Mouse (Mus musculus) CD4-positive helper T cell, adult 2 months (primary cell): ENCODE results near the gene Gm20458.
A peak's percentile ranks its signal among the peaks of the same experiment; 100 is the strongest.

ENCODE experiments used
- DNase-seq: peaks from one replicate; pipeline ENCODE4 v3.0.0-alpha.2; 2012; ENCODE audit warnings: low read depth, missing footprints, low spot score

Gm20458 gene

DNA sequence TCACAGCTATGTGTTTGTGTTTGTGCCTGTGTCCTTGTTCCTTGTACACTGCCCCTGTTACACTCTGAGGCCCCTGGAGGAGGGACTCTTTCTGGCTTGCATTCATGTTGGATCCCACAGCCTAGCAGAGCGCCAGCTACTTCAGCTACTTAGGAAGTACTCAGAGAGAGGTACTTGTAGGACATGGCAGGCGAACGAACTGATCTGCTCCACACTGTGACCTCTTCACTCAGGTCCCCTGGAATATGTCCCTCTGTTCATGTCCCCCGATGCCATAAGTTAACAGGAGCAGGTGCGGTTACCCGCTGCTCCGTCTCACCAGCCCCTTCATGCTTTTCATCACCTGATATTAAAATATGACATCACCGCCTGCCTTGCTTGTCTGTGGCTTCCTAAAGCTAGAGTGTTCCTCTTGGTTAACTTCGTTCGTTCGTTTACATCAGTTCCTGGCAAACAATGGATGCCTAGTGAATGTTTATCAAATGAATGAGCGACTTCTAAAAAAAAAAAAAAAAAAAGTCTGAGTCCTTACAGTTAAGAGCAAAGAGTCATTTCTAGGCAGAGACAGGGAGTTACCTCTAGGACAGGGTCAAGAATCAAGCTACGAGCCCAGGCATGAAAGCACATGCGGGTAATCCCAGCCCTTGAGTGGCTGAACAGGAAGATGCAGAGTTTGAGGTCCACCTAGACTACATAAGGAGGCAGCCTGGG, 7.6 kb upstream of the Gm20458 start:
- DNase-seq = no peak

DNA sequence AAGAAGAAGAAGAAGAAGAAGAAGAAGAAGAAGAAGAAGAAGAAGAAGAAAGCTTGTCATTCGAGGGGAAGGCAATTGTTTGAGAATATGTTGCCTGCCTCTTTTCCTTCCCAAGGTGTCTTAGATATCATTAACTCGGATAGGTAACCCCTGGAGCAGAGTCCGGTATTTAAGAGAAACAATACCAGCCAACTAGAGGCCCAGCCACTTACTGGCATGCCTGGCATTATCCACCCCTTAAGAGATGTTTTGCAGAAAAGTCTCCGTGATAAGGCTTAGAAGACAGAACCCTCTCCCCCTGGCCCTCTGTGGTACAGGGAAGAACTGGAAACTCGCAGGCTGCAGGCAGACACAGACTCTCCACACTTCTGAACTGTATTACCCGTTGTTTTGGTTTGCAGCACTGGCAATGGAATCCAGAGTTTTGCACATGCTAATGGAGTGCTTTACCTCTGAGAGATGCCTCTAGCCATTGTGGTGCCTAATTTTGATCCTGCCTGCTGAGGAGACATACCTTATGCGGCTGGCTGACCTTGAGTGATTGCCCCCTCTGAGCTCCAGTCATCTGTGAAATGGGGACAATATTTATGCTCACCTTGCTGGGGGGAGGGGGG, 6.8 kb upstream of the Gm20458 start:
- no peak for DNase-seq

- DNase-seq = no peak
These were observed 5.9 kb upstream of the Gm20458 start for GRCm38 (mm10) chr2:164454846-164455245.

DNA sequence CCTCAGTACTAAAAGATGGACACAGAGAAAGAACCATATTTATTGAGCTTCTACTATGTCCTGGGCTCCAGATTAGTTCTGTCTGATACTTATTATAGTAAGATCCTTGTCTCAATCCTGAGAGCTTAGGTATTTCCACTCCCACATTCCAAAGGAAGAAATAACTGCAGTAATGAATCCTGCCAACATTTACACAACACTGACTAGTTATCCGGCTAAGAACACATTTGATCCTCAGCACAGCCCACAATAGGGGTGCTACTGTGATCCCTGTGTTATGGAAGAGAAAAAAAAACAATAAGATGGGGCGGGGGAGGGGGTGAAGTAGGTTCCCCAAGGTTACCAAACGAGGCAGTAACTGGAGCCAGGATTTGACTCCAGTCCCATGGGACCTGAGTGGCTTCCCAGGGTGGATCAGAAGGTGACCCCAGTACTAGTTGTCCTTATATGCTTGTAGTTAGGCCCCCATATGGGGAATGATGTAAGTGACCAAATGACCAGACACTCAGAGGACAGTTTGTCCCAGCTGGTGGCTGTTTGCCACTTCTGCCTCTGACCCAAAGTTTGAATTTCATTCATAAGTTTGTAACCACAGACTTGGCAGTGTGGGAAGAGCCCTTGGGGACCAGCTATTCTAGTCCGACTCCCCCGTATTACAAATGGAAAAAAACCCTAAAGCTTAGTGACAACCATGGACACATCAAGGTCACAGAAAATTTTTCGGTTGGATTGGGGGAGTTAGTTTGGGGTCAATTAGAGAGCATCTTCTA, 5.2 kb upstream of the Gm20458 start:
- no peak for DNase-seq

GRCm38 (mm10) chr2:164456413-164456812, 4.4 kb upstream of the Gm20458 start:
- no peak for DNase-seq

DNA sequence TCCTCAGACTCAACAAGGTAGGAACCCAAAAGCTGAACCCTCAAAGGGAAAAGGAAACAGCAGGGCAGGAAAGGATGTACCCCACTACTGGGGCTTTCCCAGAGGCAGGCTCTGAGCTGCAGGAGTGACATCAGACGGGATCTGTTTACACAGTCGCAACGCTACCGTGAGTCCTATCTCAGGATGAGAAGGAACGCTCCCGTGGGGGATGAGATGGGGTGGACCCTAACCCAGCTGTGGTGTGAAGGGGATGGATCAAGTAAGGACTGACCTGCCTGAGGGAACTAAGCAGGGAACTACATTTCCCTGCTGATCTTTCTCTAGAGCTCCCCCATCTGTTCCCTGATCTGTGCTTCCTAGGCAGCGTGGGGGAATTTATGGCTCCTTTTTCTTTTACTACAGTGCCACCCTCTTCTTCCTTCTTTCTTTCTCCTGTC, 3.9 kb upstream of the Gm20458 start, which contains the start of gene Sys1:
TSS of gene Sys1 (plus strand) at position 101 of the 437 bp plus-strand sequence.
- peak; percentile 59 for DNase-seq

DNA sequence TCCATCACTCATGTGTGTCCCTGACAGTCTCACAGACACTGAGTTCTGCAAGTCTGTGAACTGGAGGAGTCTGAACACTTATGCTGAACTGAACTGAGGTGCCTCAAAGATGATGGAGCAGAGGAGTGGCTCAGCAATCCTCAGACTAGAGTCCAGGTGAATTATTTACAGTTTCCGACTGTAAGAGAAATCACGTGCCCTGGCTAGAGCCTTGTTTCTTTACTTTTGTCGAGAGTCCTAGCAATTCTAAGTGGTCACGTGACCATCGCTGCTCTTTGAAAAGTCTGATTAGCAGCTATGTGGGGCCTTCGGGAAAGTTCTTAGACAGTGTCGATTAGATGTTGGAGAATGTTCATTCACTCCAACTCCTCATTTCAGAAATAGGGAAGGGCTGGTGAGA, 2.8 kb upstream of the Gm20458 start:
- no peak for DNase-seq

DNA sequence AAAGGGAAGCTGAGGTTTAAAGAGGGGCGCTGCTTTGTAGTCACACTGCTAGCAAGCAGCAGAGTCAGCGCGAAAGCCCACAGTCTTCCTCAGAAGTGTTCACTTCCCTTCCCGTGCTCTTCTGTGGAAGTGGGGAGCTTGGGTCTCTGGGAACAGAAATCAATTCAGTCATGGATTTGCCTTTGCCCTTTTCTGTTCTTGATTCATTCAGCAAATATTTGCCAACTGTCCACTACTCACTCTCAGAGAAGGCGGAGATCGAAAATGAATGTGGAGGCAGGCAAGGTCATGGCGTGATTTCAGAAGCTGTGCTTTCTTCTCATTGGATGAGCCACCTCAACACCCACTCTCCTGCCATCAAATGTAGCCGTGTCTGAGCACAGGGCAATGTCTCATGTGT, 2.2 kb upstream of the Gm20458 start:
- DNase-seq = no peak

- no peak for DNase-seq
These were observed 4.4 kb downstream of the Gm20458 start for GRCm38 (mm10) chr2:164465161-164465560.

GRCm38 (mm10) chr2:164466787-164467186, 6.0 kb downstream of the Gm20458 start:
- no peak for DNase-seq

GRCm38 (mm10) chr2:164470254-164470653, 9.5 kb downstream of the Gm20458 start:
- peak; percentile 60 for DNase-seq

DNA sequence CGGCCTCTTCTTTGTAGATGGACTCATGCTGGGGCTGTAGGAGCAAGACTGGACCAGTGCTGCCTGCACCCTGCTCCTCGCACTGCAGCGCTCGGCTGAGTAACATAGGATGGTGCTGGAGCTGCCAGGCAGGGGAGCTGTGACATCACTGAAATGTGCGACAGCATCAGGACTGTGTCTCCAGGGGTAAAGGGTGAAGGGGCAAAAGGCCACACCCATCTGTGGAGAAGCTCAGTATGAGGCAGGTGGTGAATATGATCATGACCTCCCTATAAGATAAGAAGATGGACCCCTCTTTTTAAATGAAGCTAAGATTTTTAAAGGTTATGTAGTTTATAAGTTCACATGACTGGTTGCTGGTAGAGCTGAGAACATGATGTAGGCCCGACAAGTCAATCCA, 12.9 kb downstream of the Gm20458 start, which contains the start of gene Trp53tg5:
TSS of gene Trp53tg5 (minus strand) at position 101 of the 400 bp plus-strand sequence.
- DNase-seq = no peak

- DNase-seq = peak; percentile 12
These were observed 25.0 kb downstream of the Gm20458 start, which contains the start of gene Dbndd2 for GRCm38 (mm10) chr2:164485681-164486257. Gene Dbndd2 (plus strand): TSS chr2:164486106.

DNA sequence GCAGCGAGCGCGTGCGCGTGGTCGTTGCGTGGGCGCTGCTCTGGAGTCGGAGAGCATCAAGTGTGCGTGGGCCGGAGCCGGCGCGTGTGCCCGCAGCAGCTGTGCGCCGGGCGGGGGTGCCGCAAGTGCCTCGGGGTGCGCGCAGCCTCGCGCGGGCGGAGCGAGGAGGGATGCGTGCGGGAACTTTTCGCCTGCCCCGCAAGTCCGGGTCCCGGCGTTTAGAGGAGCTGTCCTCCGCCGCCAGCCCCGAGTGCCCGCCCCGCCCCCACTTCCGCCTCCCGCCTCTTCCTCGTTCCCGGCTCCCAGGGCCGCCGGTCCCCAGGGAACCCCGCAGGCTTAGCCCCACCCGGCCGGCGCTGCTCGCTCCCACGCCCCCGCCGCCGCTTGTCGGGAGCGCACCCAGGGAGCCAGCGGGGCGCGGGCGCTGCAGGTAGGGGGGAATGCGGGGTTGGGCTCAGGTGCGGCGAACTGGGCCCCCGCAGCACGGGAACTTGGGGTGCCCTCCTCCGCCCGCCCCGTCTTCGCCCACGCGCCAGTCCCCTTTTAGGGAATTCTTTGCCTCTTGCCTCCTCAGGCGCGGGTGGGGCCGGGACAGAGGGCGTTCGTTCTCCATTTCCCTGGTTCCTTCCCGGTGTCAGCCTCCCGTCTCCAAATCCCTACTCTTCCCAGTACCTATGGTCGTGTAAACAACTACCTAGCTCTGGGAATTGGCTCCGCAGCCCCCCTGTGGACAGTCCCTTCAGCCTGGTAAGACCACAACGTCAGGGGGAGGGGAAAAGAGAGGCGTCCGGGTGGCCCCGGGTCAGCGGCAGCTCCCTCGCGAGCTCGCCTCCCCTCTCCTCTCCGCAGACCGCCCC, 25.7 kb downstream of the Gm20458 start:
- peak; percentile 59 for DNase-seq

DNA sequence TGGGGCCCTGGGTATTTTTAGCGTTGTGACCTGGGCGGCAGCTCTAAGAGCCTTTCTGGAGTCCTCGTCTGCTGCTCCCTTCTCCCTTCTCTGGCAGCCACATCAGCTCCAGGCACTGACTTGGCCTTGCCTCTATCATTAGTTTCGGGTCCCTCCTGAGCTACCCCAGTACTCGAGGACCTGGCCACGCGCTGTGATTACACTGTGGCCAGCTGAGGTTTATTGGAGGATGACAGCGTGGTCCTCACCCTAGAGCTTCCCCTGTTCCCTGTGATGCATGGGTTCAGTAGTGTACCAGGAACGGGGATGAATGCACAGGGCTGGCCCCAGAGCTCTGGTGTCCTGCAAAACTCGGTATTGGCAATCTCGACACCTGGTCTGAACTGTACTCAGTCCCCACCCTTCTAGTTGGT, 26.4 kb downstream of the Gm20458 start:
- no peak for DNase-seq

DNA sequence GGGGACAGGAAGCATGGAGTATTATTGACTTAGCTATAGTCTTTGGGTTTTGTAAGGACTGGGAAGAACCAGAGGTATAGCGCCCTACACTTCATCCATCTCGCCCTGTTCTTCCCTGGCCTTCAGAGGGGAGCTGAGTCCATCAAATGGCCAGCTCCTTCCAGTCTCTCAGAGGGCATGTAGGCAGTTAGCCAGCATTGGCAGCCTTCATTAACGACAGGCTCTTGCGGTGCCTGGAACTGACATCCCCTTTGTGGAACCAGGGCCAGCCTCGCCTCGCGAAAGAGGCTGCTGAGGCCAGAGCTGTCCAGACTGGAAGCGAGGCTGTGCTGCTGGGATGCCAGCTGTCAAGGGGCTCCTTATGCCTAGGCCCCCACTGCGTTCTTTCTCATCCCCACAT, 27.0 kb downstream of the Gm20458 start:
- no peak for DNase-seq

- DNase-seq = no peak
These were observed 33.4 kb downstream of the Gm20458 start for GRCm38 (mm10) chr2:164494126-164494525.

- DNase-seq = no peak
These were observed 35.6 kb downstream of the Gm20458 start for GRCm38 (mm10) chr2:164496331-164496730.

DNA sequence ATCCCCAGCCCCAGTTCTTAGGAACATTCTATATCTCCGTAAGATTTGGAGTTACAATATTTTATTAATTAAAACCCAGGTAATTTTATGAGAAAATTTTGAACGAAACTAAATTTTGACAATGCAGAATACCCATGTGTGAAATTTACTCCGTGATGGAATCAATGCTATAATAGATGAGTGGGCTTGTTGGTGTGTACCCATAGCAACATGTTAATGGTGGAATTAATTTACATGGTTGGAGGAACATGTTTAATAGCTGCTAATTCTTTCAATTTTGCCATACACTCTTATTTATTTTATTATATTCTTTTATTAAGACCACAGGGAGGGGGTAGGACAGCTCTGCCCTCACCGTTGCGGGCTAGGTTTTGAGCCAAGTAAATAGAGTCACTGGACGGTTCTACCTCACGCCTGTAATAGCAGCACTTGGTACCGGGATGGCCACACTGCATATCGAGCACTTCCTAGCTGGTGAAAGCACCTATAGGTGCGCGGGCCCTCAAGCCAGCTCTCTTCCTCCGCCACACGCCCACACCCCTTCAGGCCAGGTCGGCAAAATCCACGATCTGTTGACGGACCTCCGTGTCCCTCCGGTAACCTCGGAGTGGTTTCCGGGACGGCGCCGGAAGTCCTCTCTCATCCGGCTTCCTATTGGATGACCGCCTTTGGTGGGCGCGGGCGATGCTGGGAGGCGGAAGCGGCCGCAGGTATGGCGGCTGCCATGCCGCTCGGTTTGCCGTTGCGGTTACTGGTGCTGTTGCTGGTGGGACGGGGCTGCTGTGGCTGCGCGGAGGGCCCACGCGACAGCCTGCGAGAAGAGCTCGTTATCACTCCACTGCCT, 36.3 kb downstream of the Gm20458 start, which contains the start of gene Pigt:
TSS of gene Pigt (plus strand) at position 674 of the 844 bp plus-strand sequence.
- DNase-seq = peak; percentile 89

DNA sequence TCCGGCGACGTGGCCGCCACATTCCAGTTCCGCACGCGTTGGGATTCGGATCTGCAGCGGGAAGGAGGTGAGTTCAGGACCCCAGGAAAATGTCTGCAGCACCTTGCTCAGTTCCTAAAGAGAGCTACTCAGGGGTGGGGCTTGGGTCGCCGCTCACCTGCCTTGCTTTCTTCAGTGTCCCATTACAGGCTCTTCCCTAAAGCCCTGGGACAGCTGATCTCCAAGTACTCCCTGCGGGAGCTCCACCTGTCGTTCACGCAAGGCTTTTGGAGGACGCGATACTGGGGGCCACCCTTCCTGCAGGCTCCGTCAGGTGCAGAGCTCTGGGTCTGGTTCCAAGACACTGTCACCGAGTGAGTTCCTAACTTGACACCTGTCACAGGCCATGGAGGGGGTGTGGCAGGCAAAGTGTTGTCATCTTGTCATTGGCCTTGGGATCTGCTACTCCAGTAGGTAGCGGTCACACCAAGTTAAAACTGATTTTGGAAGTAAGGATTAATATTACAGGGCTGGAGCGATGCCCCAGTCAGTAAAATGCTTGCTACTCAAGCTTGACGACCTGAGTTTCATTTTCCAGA, 37.0 kb downstream of the Gm20458 start:
- no peak for DNase-seq
